Mouse (Mus musculus) CH12.LX (cell line): ENCODE measurements around the gene Gm10762. TPM values are rescaled to one million over a fixed set of nuclear protein-coding genes. Genes with fewer than 3 reads are reported as not detected.

Experiments used
- DNase-seq: peaks from one replicate; pipeline ENCODE4 v3.0.0-alpha.2; 2013; ENCODE audit errors: extremely low read depth
- H3K27ac ChIP-seq: 2 replicates; pipeline ENCODE4 v1.5.1; 2012; ENCODE audit warnings: low read depth, mild to moderate bottlenecking, control low read depth, moderate library complexity; ENCODE audit not compliant: insufficient read depth
- H3K27me3 ChIP-seq: replicated peaks from 2 replicates; pipeline ENCODE3; 2012; ENCODE audit warnings: inconsistent platforms
- H3K36me3 ChIP-seq, 2 experiments: replicated peaks in 1 of 2; 2 replicates each; pipeline versions ENCODE3 to v1.6.1; 2012; ENCODE audit warnings: inconsistent platforms in 1 of 2, low read length in 1 of 2, mild to moderate bottlenecking in 1 of 2, mixed read lengths in 1 of 2, moderate library complexity in 1 of 2; ENCODE audit not compliant: control insufficient read depth in 1 of 2, insufficient read depth in 1 of 2
- H3K4me1 ChIP-seq, 2 experiments: 2 replicates each; pipeline ENCODE4 v1.6.1; 2012; ENCODE audit warnings: inconsistent platforms in 1 of 2, moderate library complexity in 1 of 2; ENCODE audit not compliant: insufficient read depth in 2 of 2, control insufficient read depth in 1 of 2
- H3K4me2 ChIP-seq: 2 replicates; pipeline ENCODE4 v1.6.1; 2012; ENCODE audit warnings: low read depth, mild to moderate bottlenecking, control low read depth; ENCODE audit not compliant: poor library complexity, insufficient read depth, severe bottlenecking
- H3K4me3 ChIP-seq, 3 experiments: fragments of 150-350 bp in 1 of 3; sonication (generic) in 1 of 3; replicated peaks in 1 of 3; 2 replicates each; pipeline versions ENCODE3 to v1.5.1; 2011 to 2012; ENCODE audit warnings: low read depth in 2 of 3, low read length in 2 of 3, mild to moderate bottlenecking in 2 of 3, moderate library complexity in 2 of 3, control low read depth in 1 of 3, improper control_type of control experiment in 1 of 3, inconsistent platforms in 1 of 3, mixed read lengths in 1 of 3; ENCODE audit not compliant: poor library complexity in 1 of 3
- H3K79me2 ChIP-seq: replicated peaks from 2 replicates; pipeline ENCODE4 v1.6.1; 2012; ENCODE audit warnings: mild to moderate bottlenecking, moderate library complexity; ENCODE audit not compliant: control insufficient read depth, poor library complexity, insufficient read depth, severe bottlenecking; ENCODE audit errors: extremely low read depth
- H3K9ac ChIP-seq: 2 replicates; pipeline ENCODE4 v1.6.1; 2012; ENCODE audit warnings: low read depth, mild to moderate bottlenecking, control low read depth, moderate library complexity; ENCODE audit not compliant: insufficient read depth
- H3K9me3 ChIP-seq: replicated peaks from 2 replicates; pipeline ENCODE3; 2012; ENCODE audit warnings: low read length, inconsistent platforms, mixed read lengths
- CHD1 ChIP-seq: IDR thresholded peaks from 2 replicates; pipeline ENCODE4 v1.6.1; 2012; ENCODE audit warnings: low read depth, low read length, improper control_type of control experiment, inconsistent platforms
- CHD2 ChIP-seq: IDR thresholded peaks from 2 replicates; pipeline ENCODE4 v1.6.1; 2011; ENCODE audit warnings: low read length, improper control_type of control experiment
- E2F4 ChIP-seq: IDR thresholded peaks from 2 replicates; pipeline ENCODE4 v1.6.1; 2011; ENCODE audit warnings: low read depth, low read length, improper control_type of control experiment; ENCODE audit not compliant: insufficient replicate concordance
- GABPA ChIP-seq: IDR thresholded peaks from 2 replicates; pipeline ENCODE4 v1.6.1; 2012; ENCODE audit warnings: low read depth, low read length, improper control_type of control experiment, inconsistent platforms; ENCODE audit not compliant: insufficient replicate concordance
- HCFC1 ChIP-seq: IDR thresholded peaks from 2 replicates; pipeline ENCODE4 v1.6.1; 2012; ENCODE audit warnings: low read depth, mild to moderate bottlenecking, inconsistent platforms, low read length, improper control_type of control experiment
- KAT2A ChIP-seq: IDR thresholded peaks from 2 replicates; pipeline ENCODE4 v1.6.1; 2012; ENCODE audit warnings: low read length, improper control_type of control experiment, inconsistent platforms; ENCODE audit not compliant: insufficient replicate concordance
- MAFK ChIP-seq: IDR thresholded peaks from 2 replicates; pipeline ENCODE4 v1.6.1; 2011; ENCODE audit warnings: low read length, improper control_type of control experiment; ENCODE audit not compliant: insufficient replicate concordance
- MYC ChIP-seq: IDR thresholded peaks from 2 replicates; pipeline ENCODE4 v1.6.1; 2011; ENCODE audit warnings: low read depth, mild to moderate bottlenecking, improper control_type of control experiment, low read length
- NELFE ChIP-seq: IDR thresholded peaks from 2 replicates; pipeline ENCODE4 v1.6.1; 2011; ENCODE audit warnings: low read depth, low read length, improper control_type of control experiment
- RAD21 ChIP-seq: IDR thresholded peaks from 2 replicates; pipeline ENCODE4 v1.6.1; 2011; ENCODE audit warnings: low read depth, mild to moderate bottlenecking, low read length, improper control_type of control experiment, moderate library complexity
- ZC3H11A ChIP-seq: IDR thresholded peaks from 2 replicates; pipeline ENCODE4 v1.6.1; 2012; ENCODE audit warnings: low read depth, mild to moderate bottlenecking, inconsistent platforms, low read length, improper control_type of control experiment
- dilution Hi-C: fragments of 300-500 bp; cut with MboI; formaldehyde crosslinking; loops from 2 replicates; pipeline ENCODE4 v1.14.3; 2020; ENCODE audit warnings: low sequenced_read_pairs; ENCODE audit not compliant: extremely low pct_unique_long_range_greater_than_20kb, extremely low pct_ligation_motif_present
- in situ Hi-C: fragments of 300-500 bp; cut with MboI; formaldehyde crosslinking; loops from 3 replicates; pipeline ENCODE4 v1.14.3; 2019; ENCODE audit warnings: low sequenced_read_pairs, low pct_ligation_motif_present, low pct_unique_long_range_greater_than_20kb, mixed read lengths
- polyA plus RNA-seq: library from polyadenylated mRNA; unstranded; fragments of >175 nt; gene quantifications from 2 replicates; pipeline ENCODE4 v1.2.1, GENCODE M21; 2012; ENCODE audit warnings: low read depth; ENCODE audit not compliant: insufficient read length
- total RNA-seq, 2 experiments: library from RNA; depleted of rRNA; stranded (reverse); fragments of 300-350 nt in 1 of 2; fragments of >200 nt in 1 of 2; gene quantifications; 2 replicates each; pipeline ENCODE4 v1.2.3; 2012 to 2014

Gene Gm10762
- total and polyA plus RNA-seq, 3 experiments = 3.3 to 3.9 (median 3.3) TPM

- Histone ChIP-seq H3K9ac (no peak overlapping the region), H3K9me3 (no peaks in the 10 kb centered on the region), H3K27me3 (no peaks in the 10 kb centered on the region), H3K4me2 (no peak overlapping the region), H3K4me3 (no peak overlapping the region), H3K27ac (no peak overlapping the region), H3K36me3 (no peaks in the 10 kb centered on the region), H3K4me1 (no peaks in the 10 kb centered on the region), H3K79me2 (no peaks in the 10 kb centered on the region)
- dilution Hi-C loops (no loop called here), in situ Hi-C loops (no loop called here)
- no peak for DNase-seq
- TF ChIP-seq E2F4 (no peak), GABPA (no peak), MYC (no peak), CHD1 (no peak), MAFK (no peak), NELFE (no peak), RAD21 (no peak), KAT2A (no peak), ZC3H11A (no peak)
Measured at GRCm38 (mm10) chr2:128984746-128985145, 17.2 kb upstream of the Gm10762 start.

GRCm38 (mm10) chr2:128975572-128975971 is 8.0 kb upstream of the Gm10762 start:
- H3K36me3 ChIP-seq = no peaks in the 10 kb centered on the region
- no peak for TF ChIP-seq HCFC1
- TF ChIP-seq, all 38 proteins: peak for 0
- no peaks in the 10 kb centered on the region for H3K27me3 ChIP-seq
- no peak overlapping the region for H3K9ac ChIP-seq
- in situ Hi-C loops (no loop called here), dilution Hi-C loops (no loop called here)
- DNase-seq = no peak
- no peaks in the 10 kb centered on the region for H3K9me3 ChIP-seq
- H3K27ac ChIP-seq = no peak overlapping the region
- H3K79me2 ChIP-seq = no peaks in the 10 kb centered on the region
- no peaks in the 10 kb centered on the region; a peak in 1 of 4 replicates for H3K4me1 ChIP-seq
- no peak overlapping the region for H3K4me2 ChIP-seq
- H3K4me3 ChIP-seq = no peak overlapping the region

GRCm38 (mm10) chr2:128972301-128972700 is 4.8 kb upstream of the Gm10762 start:
- in situ Hi-C loops = no loop called here
- no peak for TF ChIP-seq CHD2
- Histone ChIP-seq H3K27ac (no peak overlapping the region), H3K4me3 (no peak overlapping the region), H3K9me3 (no peaks in the 10 kb centered on the region), H3K79me2 (no peaks in the 10 kb centered on the region), H3K9ac (no peak overlapping the region), H3K4me1 (peaks cover 3 to 10% of the 10 kb centered on the region in 2 experiments; a peak in 2 of 4 replicates), H3K27me3 (no peaks in the 10 kb centered on the region), H3K4me2 (no peak overlapping the region), H3K36me3 (no peaks in the 10 kb centered on the region)
- no peak for DNase-seq
- dilution Hi-C loops = no loop called here
